21 mouse cellular contexts compared by ENCODE assay signal in genomic region chr17:47978001-47978400, GRCm38 (mm10). TPM values are rescaled to one million over a fixed set of nuclear protein-coding genes. Genes with fewer than 3 reads are reported as not detected.
DNase-seq lines count a peak whose midpoint lies in the region; ATAC-seq and TF ChIP-seq lines count a peak whose summit lies in the region.
"Had no signal": no experiment of that assay in that cellular context is flagged by ENCODE, and none has a peak within 500 bp of the region (broad histone marks: within the 10 kb centered on the region; RNA-seq: fewer than 3 reads in every experiment).

No protein-coding gene starts in this region.

- 0 out of 2 replicates have a peak, but pooled peaks cover 3% of the 10 kb centered on the region for H3K9me3 ChIP-seq in hindbrain, embryonic 10.5 days
- no peaks in the 10 kb centered on the region for H3K9me3 ChIP-seq in hindbrain, postnatal 0 days (ENCODE audit: low read length)
- no peaks in the 10 kb centered on the region for H3K9me3 ChIP-seq in midbrain, embryonic 10.5 days (replicated peaks)
- no peaks in the 10 kb centered on the region for H3K9me3 ChIP-seq in midbrain, embryonic 13.5 days
- H3K9me3 ChIP-seq in embryonic facial prominence, embryonic 10.5 days, result no peaks in the 10 kb centered on the region
- H3K9me3 ChIP-seq: hindbrain, embryonic 13.5 days had no signal

- ATAC-seq in hindbrain, postnatal 0 days, result no peak
- ATAC-seq in midbrain, embryonic 13.5 days, result no peak
- ATAC-seq: activated CD4-positive, CD25-positive, alpha-beta regulatory T cell, adult 4 months; forebrain, embryonic 14.5 days; hindbrain, embryonic 16.5 days; inflammation-experienced regulatory T-cells, adult 6 months had no signal

- peak; percentile 23 for DNase-seq in adrenal gland, adult 2 months
- no peak for DNase-seq in adrenal gland, postnatal 25 days
- DNase-seq in hindbrain, embryonic 10.5 days (ENCODE audit: low spot score), result no peak
- no peak for DNase-seq in hindbrain, postnatal 0 days (ENCODE audit: low spot score)
- DNase-seq in midbrain, embryonic 10.5 days (ENCODE audit: low spot score), result no peak
- no peak for DNase-seq in embryonic facial prominence, embryonic 10.5 days (ENCODE audit: low spot score)
- DNase-seq in kidney, adult 9 months, result no peak
- DNase-seq: adrenal gland, postnatal 10 days; cerebellum, adult 11 months; cerebellum, adult 2 months; cerebellum, adult 9-11 months; cerebellum, postnatal 25 days; gastrocnemius, postnatal 25 days; heart, adult 2 months had no signal

- H3K9ac ChIP-seq in hindbrain, postnatal 0 days (replicated peaks; ENCODE audit: low read length), result no peak overlapping the region
- no peak overlapping the region for H3K9ac ChIP-seq in midbrain, embryonic 13.5 days (replicated peaks)
- H3K9ac ChIP-seq: hindbrain, embryonic 13.5 days had no signal

- no peak for TF ChIP-seq CTCF in hindbrain, postnatal 0 days (IDR thresholded peaks at IDR 0.05; ENCODE audit: low read depth)

- peaks cover 50% of the 10 kb centered on the region for H3K27me3 ChIP-seq in hindbrain, embryonic 10.5 days (ENCODE audit: insufficient read depth, poor library complexity, severe bottlenecking)
- H3K27me3 ChIP-seq in hindbrain, postnatal 0 days (ENCODE audit: insufficient read depth, low read length), result peaks cover 7% of the 10 kb centered on the region; the same call in 1 of the 2 replicates
- peaks cover 53% of the 10 kb centered on the region for H3K27me3 ChIP-seq in midbrain, embryonic 10.5 days (ENCODE audit: low read depth, poor library complexity, severe bottlenecking)
- H3K27me3 ChIP-seq in midbrain, embryonic 13.5 days, result peaks cover 31% of the 10 kb centered on the region
- peaks cover 40% of the 10 kb centered on the region for H3K27me3 ChIP-seq in embryonic facial prominence, embryonic 10.5 days (replicated peaks; ENCODE audit: low read depth, poor library complexity, severe bottlenecking)

- WGBS in hindbrain, embryonic 10.5 days, result 69% methylated on average over 2 of the region's 2 CpGs
- 71% methylated on average over 2 of the region's 2 CpGs for WGBS in hindbrain, postnatal 0 days
- WGBS in midbrain, embryonic 10.5 days, result 76% methylated on average over 2 of the region's 2 CpGs
- 83% methylated on average over 2 of the region's 2 CpGs for WGBS in midbrain, embryonic 13.5 days
- 65% methylated on average over 2 of the region's 2 CpGs for WGBS in embryonic facial prominence, embryonic 10.5 days

- H3K4me1 ChIP-seq in hindbrain, embryonic 10.5 days (replicated peaks), result peaks cover 79% of the 10 kb centered on the region
- peaks cover 15% of the 10 kb centered on the region; the same call in 1 of the 2 replicates for H3K4me1 ChIP-seq in hindbrain, postnatal 0 days (ENCODE audit: insufficient read depth, low read length)
- peaks cover 93% of the 10 kb centered on the region for H3K4me1 ChIP-seq in midbrain, embryonic 10.5 days
- peaks cover 62% of the 10 kb centered on the region for H3K4me1 ChIP-seq in midbrain, embryonic 13.5 days (replicated peaks)
- peaks cover 86% of the 10 kb centered on the region for H3K4me1 ChIP-seq in embryonic facial prominence, embryonic 10.5 days

- no peak overlapping the region for H3K4me2 ChIP-seq in hindbrain, postnatal 0 days (ENCODE audit: low read depth, low read length)
- no peak overlapping the region for H3K4me2 ChIP-seq in midbrain, embryonic 13.5 days (replicated peaks)
- H3K4me2 ChIP-seq: heart, embryonic 11.5 days; hindbrain, embryonic 13.5 days had no signal

- no peaks in the 10 kb centered on the region for H3K36me3 ChIP-seq in hindbrain, embryonic 10.5 days
- no peaks in the 10 kb centered on the region for H3K36me3 ChIP-seq in hindbrain, postnatal 0 days (ENCODE audit: insufficient read depth, low read length)
- H3K36me3 ChIP-seq in midbrain, embryonic 10.5 days, result no peaks in the 10 kb centered on the region
- no peaks in the 10 kb centered on the region for H3K36me3 ChIP-seq in midbrain, embryonic 13.5 days
- no peaks in the 10 kb centered on the region for H3K36me3 ChIP-seq in embryonic facial prominence, embryonic 10.5 days (replicated peaks)
- H3K36me3 ChIP-seq: hindbrain, embryonic 13.5 days had no signal

- H3K27ac ChIP-seq in hindbrain, embryonic 10.5 days, result peak overlapping the region; percentile 82
- H3K27ac ChIP-seq in hindbrain, postnatal 0 days, result no peak overlapping the region
- peak overlapping the region; percentile 71 for H3K27ac ChIP-seq in midbrain, embryonic 10.5 days (replicated peaks)
- no peak overlapping the region for H3K27ac ChIP-seq in midbrain, embryonic 13.5 days
- H3K27ac ChIP-seq in embryonic facial prominence, embryonic 10.5 days (replicated peaks), result peak overlapping the region; percentile 79
- H3K27ac ChIP-seq: heart, adult 2 months; hindbrain, embryonic 13.5 days had no signal

- no peak overlapping the region for H3K4me3 ChIP-seq in hindbrain, embryonic 10.5 days
- no peak overlapping the region for H3K4me3 ChIP-seq in hindbrain, postnatal 0 days (ENCODE audit: low read length)
- no peak overlapping the region for H3K4me3 ChIP-seq in midbrain, embryonic 10.5 days
- H3K4me3 ChIP-seq in midbrain, embryonic 13.5 days (replicated peaks), result no peak overlapping the region
- H3K4me3 ChIP-seq in embryonic facial prominence, embryonic 10.5 days, result no peak overlapping the region
- H3K4me3 ChIP-seq: heart, adult 2 months; hindbrain, embryonic 13.5 days had no signal

RNA-seq across cellular contexts. Expression of gene Foxp4, which starts 53.6 kb away (rescaled TPM):
- total RNA-seq in adrenal gland, adult 2 months (2021), result 10 to 100 TPM; 21.8 to 25.3 TPM
- polyA plus RNA-seq in adrenal gland, adult 2 months (2012; rRNA removed), result 61.2 and 76.5 TPM in 2 replicates
- 25.1 and 33.4 TPM in 2 replicates for total RNA-seq in adrenal gland, postnatal 25 days (2021)
- polyA plus RNA-seq in hindbrain, embryonic 10.5 days (2016; fragmentation: Nextera tagmentation; extraction: Ambion mirVana), result 25.1 and 29.4 TPM in 2 replicates
- total RNA-seq in hindbrain, postnatal 0 days (2014; rRNA removed), result 109 and 128 TPM in 2 replicates
- 29.3 and 31.3 TPM in 2 replicates for polyA plus RNA-seq in hindbrain, postnatal 0 days (2015; fragmentation: Nextera tagmentation; extraction: Ambion mirVana)
- polyA plus RNA-seq in midbrain, embryonic 10.5 days (2016; fragmentation: Nextera tagmentation; extraction: Ambion mirVana), result 21.8 and 25.5 TPM in 2 replicates
- polyA plus RNA-seq in midbrain, embryonic 13.5 days (2015; fragmentation: Nextera tagmentation; extraction: Ambion mirVana), result 16.0 and 25.2 TPM in 2 replicates
- 26.9 and 28.1 TPM in 2 replicates for polyA plus RNA-seq in embryonic facial prominence, embryonic 10.5 days (2016; fragmentation: Nextera tagmentation; extraction: Ambion mirVana)

Comparison
In these comparisons a context has a peak if more than half of its experiments do, and no peak if none do; other contexts are left out.
1. H3K27ac ChIP-seq: peak in hindbrain, embryonic 10.5 days (single experiment), midbrain, embryonic 10.5 days (single experiment) and embryonic facial prominence, embryonic 10.5 days (single experiment); none in hindbrain, postnatal 0 days (single experiment) and midbrain, embryonic 13.5 days (single experiment).